Mouse (Mus musculus) neural tube, embryonic 13.5 days (tissue): ENCODE measurements at regions not wholly inside any gene's neighbourhood (a gene's known extent, or its start where the extent isn't known, plus 50 kb on each side); places are given as distances from the start of the nearest gene placed in this dataset.
A peak's percentile ranks its signal among the peaks of the same experiment; 100 is the strongest.

Source experiments
- ATAC-seq: fragments of 200-750 bp; cut with Nextera tagmentation; 2 replicates; pipeline ENCODE4 v1.8.0; 2017; ENCODE audit warnings: low read depth, mild to moderate bottlenecking, moderate TSS enrichment, moderate library complexity
- H3K27ac ChIP-seq: fragments of 300-500 bp; sonication (generic); replicated peaks from 2 replicates; pipeline ENCODE4 v1.5.1; 2015; ENCODE audit warnings: moderate library complexity, mild to moderate bottlenecking, inconsistent platforms
- H3K27me3 ChIP-seq: fragments of 300-500 bp; sonication (generic); 2 replicates; pipeline ENCODE4 v1.6.1; 2015; ENCODE audit warnings: mild to moderate bottlenecking, inconsistent platforms
- H3K36me3 ChIP-seq: fragments of 300-500 bp; sonication (generic); 2 replicates; pipeline ENCODE4 v1.6.1; 2015; ENCODE audit warnings: mild to moderate bottlenecking, inconsistent platforms
- H3K4me1 ChIP-seq: fragments of 300-500 bp; sonication (generic); replicated peaks from 2 replicates; pipeline ENCODE4 v1.6.1; 2015; ENCODE audit warnings: inconsistent platforms
- H3K4me2 ChIP-seq: fragments of 300-500 bp; sonication (generic); 2 replicates; pipeline ENCODE4 v1.6.1; 2015; ENCODE audit warnings: inconsistent platforms, mild to moderate bottlenecking, moderate library complexity
- H3K4me3 ChIP-seq: fragments of 300-500 bp; sonication (generic); 2 replicates; pipeline ENCODE4 v1.5.1; 2015; ENCODE audit warnings: mild to moderate bottlenecking, inconsistent platforms
- H3K9ac ChIP-seq: fragments of 300-500 bp; sonication (generic); 2 replicates; pipeline ENCODE4 v1.6.1; 2015; ENCODE audit warnings: moderate library complexity, mild to moderate bottlenecking, inconsistent platforms
- H3K9me3 ChIP-seq: fragments of 300-500 bp; sonication (generic); 2 replicates; pipeline ENCODE4 v1.6.1; 2016; ENCODE audit warnings: inconsistent platforms
- WGBS: fragments of 180-500 bp; shearing (Covaris S2); methylation state at CpG from one replicate; pipeline ENCODE4 v1.1.7; 2015; 5-methylcytosine and 5-hydroxymethylcytosine counted together

DNA sequence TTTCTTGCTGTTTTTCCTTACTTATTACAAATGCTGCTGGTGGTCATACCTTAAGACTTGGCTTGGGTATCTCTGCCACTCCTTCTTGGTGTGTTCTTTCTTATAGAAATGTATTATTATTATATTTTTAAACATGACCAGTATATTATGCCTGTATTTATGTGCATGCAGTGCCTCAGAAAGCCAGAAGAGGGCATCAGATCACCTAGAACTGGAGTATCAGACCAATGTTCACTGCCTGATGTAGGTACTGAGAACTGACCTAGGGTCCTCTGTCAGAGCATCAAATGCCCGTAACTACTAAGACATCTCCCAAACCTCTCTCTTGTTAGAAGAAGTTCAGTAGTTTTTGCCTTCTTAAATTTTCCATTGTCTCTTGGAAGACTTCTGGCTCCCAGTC, 380.7 kb downstream of the Zfp619 start:
- Histone ChIP-seq H3K27ac (no peak overlapping the region), H3K4me3 (no peak overlapping the region), H3K27me3 (no peaks in the 10 kb centered on the region), H3K4me2 (no peak overlapping the region), H3K4me1 (no peaks in the 10 kb centered on the region), H3K36me3 (no peaks in the 10 kb centered on the region), H3K9me3 (no peaks in the 10 kb centered on the region), H3K9ac (no peak overlapping the region)
- WGBS = 97% methylated on average over 1 of the region's 1 CpGs
- no peak for ATAC-seq

GRCm38 (mm10) chr7:39933946-39934345, 416.4 kb downstream of the Zfp619 start:
- Histone ChIP-seq H3K27ac (no peak overlapping the region), H3K9me3 (no peaks in the 10 kb centered on the region), H3K4me1 (no peaks in the 10 kb centered on the region), H3K4me2 (no peak overlapping the region), H3K36me3 (no peaks in the 10 kb centered on the region), H3K27me3 (no peaks in the 10 kb centered on the region), H3K4me3 (no peak overlapping the region), H3K9ac (no peak overlapping the region)
- no peak for ATAC-seq
- WGBS = 85% methylated on average over 1 of the region's 1 CpGs

DNA sequence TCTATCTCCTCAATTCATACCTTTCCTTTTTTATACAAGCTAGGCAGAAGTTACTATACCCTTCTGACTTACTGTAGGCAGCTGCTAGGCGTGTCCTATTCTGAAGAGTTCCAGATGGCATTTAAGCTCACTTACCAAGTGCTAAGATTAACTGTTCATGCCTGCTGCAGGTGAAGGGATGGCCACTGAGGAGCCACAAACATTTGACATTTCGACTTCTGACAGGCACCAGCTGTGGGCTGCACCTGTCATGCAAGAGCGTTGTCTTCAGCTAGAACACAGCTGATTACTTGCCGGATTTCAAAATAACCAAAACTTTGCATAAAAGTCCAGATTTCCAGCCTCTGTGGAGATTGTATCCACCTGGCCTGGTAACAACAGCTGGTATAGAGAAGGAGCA, 419.7 kb downstream of the Zfp619 start:
- Histone ChIP-seq H3K4me3 (no peak overlapping the region), H3K4me1 (peaks cover 1% of the 10 kb centered on the region), H3K9ac (no peak overlapping the region), H3K27ac (no peak overlapping the region), H3K4me2 (no peak overlapping the region), H3K36me3 (no peaks in the 10 kb centered on the region), H3K27me3 (no peaks in the 10 kb centered on the region), H3K9me3 (no peaks in the 10 kb centered on the region)
- no peak for ATAC-seq
- 83% methylated on average over 4 of the region's 4 CpGs for WGBS

DNA sequence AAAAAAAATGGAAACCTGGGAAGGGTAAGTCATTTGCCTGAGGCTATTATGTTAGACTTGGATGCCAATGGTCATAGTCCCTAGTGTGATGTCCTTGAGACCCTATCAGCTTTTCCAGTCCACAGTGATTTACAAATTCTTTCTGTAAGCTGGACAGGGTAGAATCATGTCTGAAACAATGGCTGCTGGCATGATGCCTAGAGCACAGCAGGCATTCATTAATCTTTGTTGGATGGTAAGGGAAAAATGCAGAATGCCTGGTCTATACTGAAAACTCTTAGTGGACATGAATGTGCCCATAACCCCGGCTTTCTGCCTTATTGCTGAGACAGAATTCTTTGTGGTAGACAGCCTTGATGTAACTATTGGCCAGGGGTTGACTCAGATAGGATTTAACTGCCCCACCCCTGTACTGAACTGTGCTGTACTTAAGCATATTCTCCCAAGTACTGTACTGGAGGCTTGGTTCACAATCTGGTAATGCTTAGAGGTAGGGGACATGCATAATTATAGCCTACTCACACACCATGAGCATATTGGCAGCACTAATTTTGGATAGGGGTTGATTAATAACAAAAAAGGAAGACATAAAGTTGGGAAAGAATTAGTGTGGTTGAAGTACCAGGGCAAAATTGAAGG, 424.8 kb downstream of the Zfp619 start:
- no peaks in the 10 kb centered on the region for H3K9me3 ChIP-seq
- H3K4me3 ChIP-seq = no peak overlapping the region
- H3K36me3 ChIP-seq = no peaks in the 10 kb centered on the region
- no peak overlapping the region for H3K27ac ChIP-seq
- no peak overlapping the region for H3K9ac ChIP-seq
- H3K4me2 ChIP-seq = no peak overlapping the region
- 47% methylated on average over 1 of the region's 1 CpGs for WGBS
- H3K27me3 ChIP-seq = no peaks in the 10 kb centered on the region
- ATAC-seq = peak; percentile 65; the same call in 1 of the 2 replicates
- H3K4me1 ChIP-seq = peaks cover 4% of the 10 kb centered on the region

- H3K27me3 ChIP-seq = no peaks in the 10 kb centered on the region
- H3K36me3 ChIP-seq = no peaks in the 10 kb centered on the region
- no peak overlapping the region for H3K9ac ChIP-seq
- ATAC-seq = no peak
- H3K4me3 ChIP-seq = no peak overlapping the region
- no peak overlapping the region for H3K4me2 ChIP-seq
- no peaks in the 10 kb centered on the region for H3K4me1 ChIP-seq
- no peaks in the 10 kb centered on the region for H3K9me3 ChIP-seq
- 68% methylated on average over 7 of the region's 7 CpGs for WGBS
- H3K27ac ChIP-seq = no peak overlapping the region
Observed at GRCm38 (mm10) chr7:39954110-39954509, 436.5 kb downstream of the Zfp619 start.

DNA sequence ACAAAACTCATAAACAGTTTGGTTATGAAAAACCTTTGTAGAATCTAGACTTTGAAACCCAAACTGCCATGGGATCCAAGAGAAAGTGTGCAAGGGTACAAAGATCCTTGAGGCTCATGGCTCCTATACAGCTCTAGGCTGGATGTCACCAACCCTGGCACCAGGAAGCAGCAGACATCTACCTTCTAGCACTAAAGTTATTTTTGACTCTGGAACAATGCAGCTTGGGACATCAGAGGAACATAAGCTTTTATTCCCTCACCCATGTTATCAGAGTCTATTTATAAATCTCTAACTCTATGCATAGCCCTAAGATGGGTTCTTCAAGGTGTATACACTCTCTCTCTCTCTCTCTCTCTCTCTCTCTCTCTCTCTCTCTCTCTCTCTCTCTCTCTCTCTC, 437.4 kb downstream of the Zfp619 start:
- no peaks in the 10 kb centered on the region for H3K27me3 ChIP-seq
- ATAC-seq = no peak
- H3K9ac ChIP-seq = no peak overlapping the region
- H3K4me1 ChIP-seq = no peaks in the 10 kb centered on the region
- no peaks in the 10 kb centered on the region for H3K36me3 ChIP-seq
- no peak overlapping the region for H3K4me2 ChIP-seq
- no peak overlapping the region for H3K4me3 ChIP-seq
- H3K27ac ChIP-seq = no peak overlapping the region
- H3K9me3 ChIP-seq = no peaks in the 10 kb centered on the region

DNA sequence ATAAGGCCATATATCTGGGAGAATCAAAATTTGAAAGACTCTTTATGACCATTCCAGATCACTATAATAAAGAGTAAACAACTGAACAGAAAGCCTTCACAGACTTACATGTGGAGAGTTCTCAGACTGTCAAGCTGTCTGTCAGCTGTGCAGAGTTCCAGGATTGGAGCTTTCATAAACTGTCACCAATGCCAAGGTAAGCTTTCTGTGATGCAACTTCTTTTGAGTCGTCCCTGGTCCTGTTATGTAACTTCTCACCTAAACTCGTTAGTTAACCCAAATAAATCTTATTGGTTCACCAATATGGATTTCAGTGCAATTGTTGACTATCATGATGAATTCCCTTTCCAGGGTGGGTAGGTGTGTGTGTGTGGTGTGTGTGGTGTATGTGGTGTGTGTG, 460.6 kb downstream of the Zfp619 start:
- WGBS = 75% methylated on average over 2 of the region's 2 CpGs
- no peak overlapping the region for H3K27ac ChIP-seq

DNA sequence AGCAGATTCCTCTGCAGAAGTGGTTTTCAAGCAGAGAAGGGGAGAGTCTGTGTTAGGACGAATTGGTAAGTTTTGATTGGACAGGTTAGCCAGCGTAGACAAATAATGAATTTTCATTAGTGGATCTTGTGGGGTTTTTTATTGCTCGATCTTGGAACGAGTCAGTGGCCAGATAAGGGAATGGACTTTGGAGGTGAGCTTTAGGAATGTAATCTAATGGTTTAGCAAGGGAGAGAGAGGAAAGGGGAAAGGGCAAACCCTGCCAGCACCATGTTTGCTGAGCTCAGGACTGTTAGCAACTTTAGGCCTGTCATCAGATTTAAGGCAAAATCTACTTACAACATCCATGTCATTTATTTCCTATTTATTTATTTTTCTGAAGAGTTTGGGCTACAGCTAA, 464.1 kb downstream of the Zfp619 start:
- no peaks in the 10 kb centered on the region for H3K36me3 ChIP-seq
- no peak overlapping the region for H3K4me2 ChIP-seq
- H3K4me3 ChIP-seq = no peak overlapping the region
- ATAC-seq = no peak
- no peaks in the 10 kb centered on the region for H3K4me1 ChIP-seq
- 81% methylated on average over 4 of the region's 4 CpGs for WGBS
- H3K9me3 ChIP-seq = no peaks in the 10 kb centered on the region
- no peak overlapping the region for H3K9ac ChIP-seq
- no peaks in the 10 kb centered on the region for H3K27me3 ChIP-seq
- H3K27ac ChIP-seq = no peak overlapping the region

More for the DNA sequence above, 460.6 kb downstream of the Zfp619 start:
- H3K4me1 ChIP-seq = no peaks in the 10 kb centered on the region
- no peaks in the 10 kb centered on the region for H3K27me3 ChIP-seq
- H3K9me3 ChIP-seq = no peaks in the 10 kb centered on the region
- no peak overlapping the region for H3K4me3 ChIP-seq
- no peaks in the 10 kb centered on the region for H3K36me3 ChIP-seq
- no peak for ATAC-seq
- no peak overlapping the region for H3K4me2 ChIP-seq
- no peak overlapping the region for H3K9ac ChIP-seq
